Mouse (Mus musculus) olfactory bulb, adult 2 months (tissue): ENCODE measurements around the gene Klhdc4.

Source experiments
- CTCF ChIP-seq: fragments of 200-500 bp; IDR thresholded peaks from 2 replicates; pipeline ENCODE4 v1.5.1; 2012; ENCODE audit warnings: low read depth, mild to moderate bottlenecking, low read length, moderate library complexity; ENCODE audit not compliant: insufficient read depth
- POLR2A ChIP-seq: fragments of 200-500 bp; IDR thresholded peaks from 2 replicates; pipeline ENCODE4 v1.6.1; 2012; ENCODE audit warnings: mild to moderate bottlenecking, low read depth, low read length, moderate library complexity; ENCODE audit not compliant: insufficient read depth

- TF ChIP-seq CTCF: no peak
- TF ChIP-seq POLR2A: no peak
Measured at GRCm38 (mm10) chr8:121770845-121771752, 58.3 kb downstream of the Klhdc4 start.
